Mouse (Mus musculus) urinary bladder, postnatal 0 days (tissue): ENCODE data around the gene Irf9. TPM values are rescaled to one million over a fixed set of nuclear protein-coding genes. Genes with fewer than 3 reads are reported as not detected.

Experiments
- polyA plus RNA-seq: library from polyadenylated mRNA; unstranded; fragments of >200 nt; fragmentation: Nextera tagmentation; extraction: Ambion mirVana; gene quantifications from 2 replicates; pipeline ENCODE4 v1.2.1, GENCODE M21; 2015

Gene Irf9
- polyA plus RNA-seq, result 17.2 and 21.2 TPM in 2 replicates

DNA sequence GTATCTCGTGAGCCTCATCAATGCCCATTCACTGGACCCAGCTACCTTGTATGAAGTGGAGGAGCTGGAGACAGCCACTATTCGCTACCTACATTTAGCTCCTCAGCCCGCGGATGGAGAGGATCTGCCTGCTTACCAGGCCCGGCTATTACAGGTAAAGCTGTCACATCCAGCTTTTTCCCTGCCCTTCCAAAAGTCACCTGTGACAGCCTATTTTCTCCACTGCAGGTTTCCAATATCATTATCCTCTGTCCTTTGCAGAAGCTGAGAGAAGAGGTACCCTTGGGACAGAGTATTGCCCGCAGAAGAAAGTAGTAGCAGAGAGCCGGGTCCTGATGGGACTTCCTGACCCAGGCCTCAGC, at the start of gene Irf9:
Gene Irf9 (plus strand): TSS at position 301 of the 362 bp plus-strand sequence.

DNA sequence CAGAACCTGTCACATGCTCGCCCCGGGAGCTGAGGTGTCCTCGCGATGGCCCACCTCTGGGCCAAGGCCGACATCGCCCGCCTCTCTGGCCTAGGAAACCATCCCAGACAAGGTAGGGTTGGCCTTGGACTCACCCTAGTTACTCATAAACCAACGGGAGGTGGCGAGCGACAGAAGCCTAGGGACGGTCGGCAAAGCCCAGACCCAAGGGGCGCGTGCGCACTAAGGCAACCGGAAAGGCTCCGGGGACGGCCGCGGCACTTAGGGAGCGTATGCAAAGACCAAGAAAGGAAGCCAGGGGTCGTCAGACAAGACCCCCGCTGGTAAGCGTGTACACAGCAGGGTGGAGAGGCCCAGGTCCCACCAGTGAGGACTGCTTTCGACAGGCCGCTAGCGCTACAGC, 43.6 kb upstream of the Irf9 start, which contains the start of gene Dcaf11:
Gene Dcaf11 (plus strand): TSS at position 208 of the 403 bp plus-strand sequence.

DNA sequence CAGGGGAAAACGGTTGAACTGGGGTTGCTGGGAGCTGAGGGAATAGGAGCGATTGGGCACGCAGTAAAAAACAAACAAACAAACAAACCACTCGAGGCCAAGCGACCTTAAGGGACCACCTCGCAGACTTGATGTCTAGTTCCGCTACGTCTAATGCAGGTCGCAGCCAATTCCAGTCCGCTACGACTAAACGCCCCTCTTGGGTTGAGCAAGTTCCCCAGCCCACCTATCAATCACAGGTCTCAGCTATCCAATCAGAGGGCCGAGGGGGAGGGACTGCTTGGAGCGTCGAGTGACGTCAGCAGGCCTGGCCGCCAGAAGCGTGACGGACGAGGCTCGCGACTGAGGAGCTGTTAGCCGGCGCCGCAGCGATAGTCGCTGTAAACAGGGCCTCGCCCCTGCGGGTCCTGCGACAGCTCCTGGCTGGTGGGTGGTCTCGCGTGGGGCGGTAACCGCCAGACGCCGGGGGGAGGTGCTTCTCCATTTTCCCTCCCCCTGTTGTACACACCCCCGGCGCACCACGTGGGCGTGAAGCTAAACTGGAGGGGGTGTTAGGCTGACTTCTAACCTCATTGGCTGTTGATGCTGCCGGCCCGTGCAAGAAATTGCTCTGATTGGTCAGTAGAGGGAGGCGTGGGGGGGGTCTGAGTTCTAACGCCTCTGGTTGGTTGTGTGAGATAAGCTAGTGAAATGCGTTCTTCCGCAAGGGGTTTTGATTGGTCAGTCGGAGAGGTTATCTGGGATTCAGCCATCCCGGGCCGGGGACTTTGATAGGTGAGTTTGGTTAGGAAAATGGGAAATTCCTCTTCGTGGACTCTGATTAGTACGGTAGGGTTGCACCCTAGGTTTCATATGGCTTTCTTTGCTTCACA, 42.9 kb upstream of the Irf9 start, which contains the start of gene A730061H03Rik:
Gene A730061H03Rik (minus strand): TSS at position 205 of the 872 bp plus-strand sequence.

DNA sequence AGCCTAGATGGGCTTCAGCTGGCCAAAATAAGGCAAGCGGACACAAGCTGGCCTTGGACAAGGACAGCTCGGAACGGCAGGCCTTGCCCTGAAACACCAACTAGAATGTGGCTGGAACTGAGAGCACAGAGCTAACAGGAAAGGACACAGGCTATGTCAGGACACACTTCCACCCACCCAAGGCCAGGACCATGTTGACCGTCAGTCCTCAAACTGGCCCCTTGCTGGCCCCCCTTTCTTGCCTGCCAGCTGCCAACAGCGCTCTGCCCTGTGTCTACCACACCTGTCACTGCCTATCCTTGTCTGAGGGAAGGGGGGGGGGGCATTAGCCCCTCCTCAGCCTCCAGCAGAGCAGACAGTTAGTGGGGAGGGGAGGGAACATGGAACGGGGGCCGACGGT, 28.1 kb upstream of the Irf9 start, which contains the start of gene Fitm1:
Gene Fitm1 (plus strand): TSS at position 316 of the 400 bp plus-strand sequence.

DNA sequence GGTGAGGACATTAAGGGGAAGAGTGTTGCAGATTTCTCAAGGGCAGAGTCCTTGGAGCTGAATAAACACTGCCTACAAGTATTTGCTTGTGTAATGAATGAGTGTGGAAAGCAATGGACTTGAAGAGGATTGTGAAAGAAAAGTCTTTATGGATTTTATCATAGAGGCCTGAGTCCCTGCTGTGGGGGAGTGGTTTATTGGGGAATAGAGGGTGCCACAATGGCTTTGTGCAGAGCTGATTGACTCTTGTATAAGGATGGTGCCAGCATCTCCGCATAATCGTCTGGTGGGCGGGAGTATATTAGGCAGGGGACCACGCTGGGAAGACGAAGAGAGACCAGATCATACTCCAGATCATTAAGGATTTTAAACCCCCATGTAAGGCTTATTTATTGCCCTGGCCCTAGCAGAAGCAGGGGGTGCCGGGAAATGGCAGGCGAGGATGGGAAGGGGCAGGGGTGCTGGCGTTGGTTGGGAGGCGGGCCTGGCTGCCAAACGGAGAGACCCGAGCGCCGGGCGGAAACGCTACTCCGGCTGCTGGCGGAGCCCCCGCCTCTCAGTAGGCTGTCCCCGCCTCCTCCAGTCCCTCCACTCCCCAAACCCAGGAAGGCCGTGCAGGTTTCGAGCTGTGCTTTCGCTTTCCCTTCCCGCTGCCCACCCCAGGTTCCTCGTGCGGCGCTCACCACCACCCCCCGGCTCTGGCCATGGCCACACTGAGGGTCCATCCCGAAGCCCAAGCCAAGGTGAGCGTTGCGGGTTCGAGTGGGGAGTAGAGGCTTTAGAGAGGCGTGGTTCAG, 25.3 kb upstream of the Irf9 start, which contains the start of gene Psme1:
Gene Psme1 (plus strand): TSS at position 253 of the 797 bp plus-strand sequence.

DNA sequence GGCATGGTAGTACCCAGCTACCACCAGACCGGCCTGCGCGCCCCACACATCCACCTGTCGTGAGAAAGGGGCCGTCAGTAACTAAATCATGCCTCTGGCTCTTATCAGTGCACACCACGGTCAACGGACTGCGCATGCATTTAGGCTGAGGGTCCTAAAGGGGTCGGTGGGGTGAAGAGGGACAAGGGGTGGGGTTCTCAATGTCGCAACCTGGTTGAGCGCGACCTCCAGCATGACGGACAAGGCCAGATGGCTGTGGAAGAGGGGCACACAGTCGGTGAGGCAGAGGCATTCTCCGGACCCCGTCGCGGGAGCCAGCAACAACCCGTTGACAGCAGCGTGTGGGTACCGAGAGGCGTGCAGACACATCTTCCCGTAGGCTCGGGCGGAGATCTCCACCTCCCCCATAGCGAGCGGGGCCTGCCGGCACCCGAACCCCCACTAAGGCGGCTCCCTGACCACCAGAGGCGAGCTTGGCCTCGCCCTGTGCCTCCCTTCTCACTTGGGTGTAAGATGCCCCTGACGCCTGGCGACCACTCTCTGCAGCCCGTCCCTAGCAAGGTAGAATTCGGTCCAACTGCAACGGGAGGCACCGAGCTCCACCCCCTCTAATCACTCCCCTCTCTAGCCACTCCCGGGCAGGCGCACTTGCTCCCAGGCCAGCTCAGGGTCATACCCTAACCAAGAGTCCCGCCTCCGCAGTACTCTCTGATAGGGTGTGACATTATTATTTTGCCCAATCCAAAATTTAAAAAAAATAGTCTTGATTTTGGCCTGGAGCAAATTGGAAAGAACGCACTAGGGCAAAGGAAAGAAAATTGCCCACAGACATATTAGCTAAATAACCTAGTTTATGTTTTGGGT, 18.4 kb upstream of the Irf9 start, which contains the start of gene Emc9:
Gene Emc9 (minus strand): TSS at position 601 of the 864 bp plus-strand sequence.

DNA sequence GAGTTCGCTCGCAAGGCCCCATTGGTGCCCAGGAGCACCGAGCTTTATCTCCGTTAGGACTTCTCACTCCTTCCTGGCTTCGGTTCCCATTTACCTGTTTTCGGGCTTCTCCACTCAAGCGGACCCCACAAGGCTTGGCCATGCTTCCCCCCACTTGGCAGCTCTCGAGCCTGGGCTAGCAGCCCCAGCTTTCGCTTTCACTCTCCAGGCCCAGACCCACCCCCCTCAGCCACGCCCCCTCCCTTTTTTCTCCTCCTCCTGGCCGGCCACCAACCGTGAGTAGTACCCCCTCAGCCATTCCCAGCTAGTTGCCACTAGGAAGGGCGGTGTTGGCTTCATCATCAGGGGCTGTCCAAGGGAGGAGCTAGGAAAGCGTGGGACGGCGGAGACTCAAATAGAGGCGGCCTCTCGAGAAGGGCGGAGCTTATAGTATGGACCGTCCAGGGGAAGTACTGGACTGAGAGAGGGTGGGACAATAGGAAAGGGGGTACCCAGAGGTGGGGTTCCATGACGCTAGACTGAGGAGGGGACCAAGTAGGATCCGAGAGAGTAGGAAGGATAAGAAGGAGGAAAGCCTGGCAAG, 12.5 kb upstream of the Irf9 start, which contains the start of gene Psme2:
Gene Psme2 (minus strand): TSS at position 366 of the 583 bp plus-strand sequence.

DNA sequence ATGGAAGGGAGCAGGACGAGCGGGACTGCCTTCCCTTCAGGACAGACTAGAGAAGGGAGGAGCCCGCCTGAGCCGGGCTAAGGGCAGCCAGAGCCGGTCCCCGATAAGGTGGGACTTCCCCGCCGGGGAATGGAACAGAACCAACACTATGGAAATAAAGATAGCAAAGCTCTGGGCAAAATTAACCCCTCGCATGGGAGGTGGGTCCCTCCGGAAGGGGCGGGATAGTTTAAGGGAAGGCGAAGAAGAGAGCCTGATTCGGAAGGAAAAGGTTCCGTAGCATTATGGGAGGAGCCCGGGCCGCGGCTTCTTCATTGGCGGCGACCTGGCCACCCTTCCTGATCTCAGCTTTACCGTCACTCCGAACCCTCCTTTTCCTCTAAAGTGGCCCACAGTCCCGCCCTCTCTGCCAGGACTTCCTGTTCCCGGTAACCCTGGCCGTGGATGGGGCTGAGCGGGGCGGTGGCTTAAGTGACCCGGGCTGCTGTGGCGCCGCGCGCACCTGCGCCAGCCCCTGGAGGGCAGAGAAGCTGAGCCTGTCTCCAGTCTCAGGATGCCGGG, 12.0 kb upstream of the Irf9 start, which contains the start of gene Rnf31:
Gene Rnf31 (plus strand): TSS at position 378 of the 561 bp plus-strand sequence.

DNA sequence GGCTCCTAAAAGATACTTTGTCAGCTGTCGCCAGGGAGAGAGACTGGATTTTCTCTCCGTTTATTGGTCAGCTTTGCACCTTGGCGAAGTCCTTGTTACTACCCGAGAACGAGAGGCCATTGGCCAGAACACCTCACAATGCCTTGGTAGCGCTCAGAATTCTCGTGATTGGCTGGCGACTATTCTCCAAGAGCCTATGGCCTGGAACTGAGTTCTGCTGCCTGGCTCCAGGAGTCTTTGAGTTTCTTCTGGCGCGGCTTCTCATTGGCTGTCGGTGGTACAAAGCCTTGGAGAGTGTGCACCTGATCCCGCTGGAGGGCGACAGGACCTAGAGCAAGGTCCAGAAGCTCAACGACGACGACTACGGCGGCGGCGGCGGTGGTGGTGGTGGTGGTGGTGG, 14.5 kb downstream of the Irf9 start, which contains the start of gene Rec8:
Gene Rec8 (plus strand): TSS at position 216 of the 400 bp plus-strand sequence.

DNA sequence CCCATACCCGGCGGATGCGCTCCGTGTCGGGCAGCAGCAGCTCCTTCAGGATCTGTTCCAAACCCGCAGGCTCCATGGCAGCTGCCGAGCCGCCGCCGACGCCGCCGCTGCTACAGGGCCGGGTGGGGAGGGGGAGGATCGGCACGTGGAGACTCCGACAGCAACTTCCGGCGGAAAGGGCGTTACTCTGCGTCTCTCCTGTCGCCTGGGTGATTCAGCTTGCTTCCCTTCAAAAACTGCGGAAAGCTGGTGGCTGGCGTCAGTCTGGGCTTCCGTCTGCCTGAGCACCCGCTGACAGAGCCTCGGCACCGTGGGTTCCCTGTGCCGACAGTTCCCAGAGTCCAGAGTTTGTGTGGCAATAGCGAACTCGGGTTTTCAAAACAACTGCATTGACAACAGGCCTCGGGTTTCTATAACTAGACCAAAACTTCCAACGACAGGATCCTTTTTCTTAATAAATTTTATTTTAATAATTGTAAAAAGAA, 32.2 kb downstream of the Irf9 start, which contains the start of gene Ipo4:
Gene Ipo4 (minus strand): TSS at position 435 of the 485 bp plus-strand sequence.

DNA sequence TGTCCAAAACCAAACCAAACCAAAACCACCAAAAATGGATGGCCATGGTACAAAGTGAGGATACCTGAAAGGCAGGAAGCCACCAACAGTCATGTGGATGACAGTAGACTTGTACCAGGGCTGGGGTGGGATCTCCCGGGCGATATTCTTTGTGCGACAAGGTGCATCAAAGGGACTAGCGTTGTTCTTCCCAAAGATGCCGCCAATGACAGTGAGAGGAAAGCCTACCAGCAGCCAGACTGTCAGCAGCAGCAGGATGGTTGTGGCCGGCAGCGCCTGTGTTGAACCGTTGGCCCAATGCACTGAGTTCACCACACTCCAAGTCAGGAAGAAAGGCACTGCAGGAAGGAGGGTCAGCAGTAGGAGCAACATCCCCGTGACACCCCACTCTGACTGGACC, 34.4 kb downstream of the Irf9 start, which contains the start of gene Gm49378:
Gene Gm49378 (minus strand): TSS at position 101 of the 400 bp plus-strand sequence.

DNA sequence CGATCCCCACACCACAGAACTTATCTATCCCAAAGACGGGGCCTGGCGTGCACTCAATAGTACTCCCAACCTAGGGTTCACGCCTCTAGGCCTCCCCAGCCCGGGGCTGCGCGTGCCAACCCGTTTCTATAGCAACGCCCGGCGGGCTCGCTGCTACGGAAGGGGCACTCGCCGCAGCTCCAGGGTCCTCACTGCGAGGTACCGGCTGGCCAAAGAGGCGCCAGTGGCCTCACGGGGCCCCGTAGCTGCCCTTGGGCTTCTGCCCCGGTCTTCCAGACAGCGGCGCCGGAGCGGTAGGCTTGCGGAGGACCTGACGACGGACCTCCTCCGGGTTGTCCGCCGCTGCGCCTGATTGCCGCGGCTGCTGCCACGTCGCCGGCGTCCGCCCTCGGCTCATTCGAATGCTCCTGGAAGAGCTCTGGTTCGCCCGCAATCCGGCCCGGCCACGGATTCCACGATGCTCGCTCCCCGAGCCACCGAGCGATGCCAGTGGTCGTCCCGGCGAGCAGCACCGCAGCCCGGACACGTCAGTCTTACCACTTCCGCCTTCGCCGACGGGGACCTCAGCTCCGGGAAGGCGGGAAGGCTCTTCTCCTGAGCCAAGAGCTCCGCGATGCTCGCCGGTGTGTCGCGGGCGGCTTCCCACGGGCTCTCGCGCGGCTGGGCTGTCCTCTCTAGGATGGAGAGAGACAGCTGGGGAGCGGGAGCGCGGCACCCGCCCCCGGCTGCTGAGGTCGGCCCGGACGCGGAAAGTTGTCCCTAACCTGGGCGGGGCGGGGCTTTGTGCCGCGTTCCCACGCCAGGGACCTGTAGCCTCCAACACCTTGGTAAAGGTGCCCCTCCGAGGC, 39.9 kb downstream of the Irf9 start, which contains the start of gene Tm9sf1:
Gene Tm9sf1 (minus strand): TSS at position 747 of the 848 bp plus-strand sequence.

DNA sequence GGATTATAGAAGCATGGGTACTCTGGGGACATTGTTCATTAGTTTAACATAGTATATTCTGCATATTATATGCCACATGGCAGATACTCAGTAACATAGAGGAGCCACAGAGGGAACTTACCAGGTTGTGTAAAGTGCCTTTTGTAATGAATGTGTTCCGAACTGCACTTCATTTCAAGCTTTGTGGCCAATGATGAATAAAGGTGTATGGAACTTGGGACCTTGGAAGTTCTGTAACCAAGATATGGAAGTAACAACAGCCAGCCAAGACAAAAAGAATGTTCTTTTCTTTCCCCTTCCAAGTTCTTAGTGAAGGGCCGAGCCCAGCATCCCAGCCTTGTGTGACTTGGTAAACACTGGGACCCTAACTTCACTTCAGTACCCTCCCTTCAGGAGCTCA, 46.5 kb downstream of the Irf9 start, which contains the start of gene Tssk4:
Gene Tssk4 (plus strand): TSS at position 301 of the 400 bp plus-strand sequence.

Other genes with a start within 250 kb of the Irf9 start
- 52.0 and 53.1 TPM in 2 replicates for gene Dhrs4, start 124.8 kb upstream of the Irf9 start, polyA plus RNA-seq
- 0.22 and 0.35 TPM in 2 replicates for gene Carmil3, start 112.9 kb upstream of the Irf9 start, polyA plus RNA-seq
- gene Cpne6, start 93.1 kb upstream of the Irf9 start, polyA plus RNA-seq, result 1.8 and 1.9 TPM in 2 replicates
- not detected in 2 replicates for gene Nrl, start 78.6 kb upstream of the Irf9 start, polyA plus RNA-seq
- 41.2 and 47.1 TPM in 2 replicates for gene Pck2, start 63.3 kb upstream of the Irf9 start, polyA plus RNA-seq
- 55.6 and 63.3 TPM in 2 replicates for gene Dcaf11, start 43.6 kb upstream of the Irf9 start, polyA plus RNA-seq
- gene A730061H03Rik, start 43.2 kb upstream of the Irf9 start, polyA plus RNA-seq, result 0.51 and 1.1 TPM in 2 replicates
- 0.26 TPM in 1 of 2 replicates, not detected in the other for gene Fitm1, start 28.0 kb upstream of the Irf9 start, polyA plus RNA-seq
- 104 and 112 TPM in 2 replicates for gene Psme1, start 25.4 kb upstream of the Irf9 start, polyA plus RNA-seq
- gene Emc9, start 18.3 kb upstream of the Irf9 start, polyA plus RNA-seq, result 6.7 and 6.8 TPM in 2 replicates
- gene Psme2, start 12.5 kb upstream of the Irf9 start, polyA plus RNA-seq, result 218 and 249 TPM in 2 replicates
- gene Rnf31, start 11.9 kb upstream of the Irf9 start, polyA plus RNA-seq, result 11.0 and 13.6 TPM in 2 replicates
- gene Rec8, start 14.5 kb downstream of the Irf9 start, polyA plus RNA-seq, result 1.3 and 1.9 TPM in 2 replicates
- gene Ipo4, start 32.4 kb downstream of the Irf9 start, polyA plus RNA-seq, result 60.2 and 63.0 TPM in 2 replicates
- 0.56 and 1.4 TPM in 2 replicates for gene Gm49378, start 34.3 kb downstream of the Irf9 start, polyA plus RNA-seq
- gene Tm9sf1, start 40.2 kb downstream of the Irf9 start, polyA plus RNA-seq, result 68.6 and 69.9 TPM in 2 replicates
- 0.26 and 0.35 TPM in 2 replicates for gene Tssk4, start 46.6 kb downstream of the Irf9 start, polyA plus RNA-seq
- 35.8 and 39.5 TPM in 2 replicates for gene Mdp1, start 56.9 kb downstream of the Irf9 start, polyA plus RNA-seq
- 32.0 and 33.0 TPM in 2 replicates for gene Gmpr2, start 68.4 kb downstream of the Irf9 start, polyA plus RNA-seq
- 388 and 415 TPM in 2 replicates for gene Nedd8, start 68.6 kb downstream of the Irf9 start, polyA plus RNA-seq
- gene Tinf2, start 78.2 kb downstream of the Irf9 start, polyA plus RNA-seq, result 13.9 and 15.5 TPM in 2 replicates
- gene Tgm1, start 110.4 kb downstream of the Irf9 start, polyA plus RNA-seq, result 7.4 and 9.2 TPM in 2 replicates
- gene Rabggta, start 118.7 kb downstream of the Irf9 start, polyA plus RNA-seq, result 17.3 and 20.5 TPM in 2 replicates
- gene Dhrs1, start 142.1 kb downstream of the Irf9 start, polyA plus RNA-seq, result 60.6 and 62.9 TPM in 2 replicates
- gene Nop9, start 142.1 kb downstream of the Irf9 start, polyA plus RNA-seq, result 18.6 TPM in 2 replicates
- 0.13 and 0.18 TPM in 2 replicates for gene Cideb, start 154.9 kb downstream of the Irf9 start, polyA plus RNA-seq
- gene Ltb4r2, start 157.9 kb downstream of the Irf9 start, polyA plus RNA-seq, result 0.29 and 0.39 TPM in 2 replicates
- 0.76 and 6.9 TPM in 2 replicates for gene Ltb4r1, start 162.4 kb downstream of the Irf9 start, polyA plus RNA-seq
- 2.3 and 2.7 TPM in 2 replicates for gene Adcy4, start 180.5 kb downstream of the Irf9 start, polyA plus RNA-seq
- 19.1 and 19.2 TPM in 2 replicates for gene Ripk3, start 185.3 kb downstream of the Irf9 start, polyA plus RNA-seq
- gene Nfatc4, start 219.6 kb downstream of the Irf9 start, polyA plus RNA-seq, result 22.3 and 22.5 TPM in 2 replicates